Mouse (Mus musculus) kidney, adult 2 months (tissue): Measurements from ENCODE around the gene A830018L16Rik.

ENCODE experiments used
- CTCF ChIP-seq: fragments of 200-500 bp; conservative IDR thresholded peaks from 2 replicates; pipeline ENCODE4 v1.5.1; 2011; ENCODE audit warnings: low read depth, mild to moderate bottlenecking, control low read depth, low read length, moderate library complexity, mixed read lengths; ENCODE audit not compliant: insufficient read depth, insufficient read length
- POLR2A ChIP-seq: fragments of 200-500 bp; IDR thresholded peaks from one replicate; pipeline ENCODE4 v1.6.1; 2011; ENCODE audit warnings: low read depth, low read length, control low read depth

DNA sequence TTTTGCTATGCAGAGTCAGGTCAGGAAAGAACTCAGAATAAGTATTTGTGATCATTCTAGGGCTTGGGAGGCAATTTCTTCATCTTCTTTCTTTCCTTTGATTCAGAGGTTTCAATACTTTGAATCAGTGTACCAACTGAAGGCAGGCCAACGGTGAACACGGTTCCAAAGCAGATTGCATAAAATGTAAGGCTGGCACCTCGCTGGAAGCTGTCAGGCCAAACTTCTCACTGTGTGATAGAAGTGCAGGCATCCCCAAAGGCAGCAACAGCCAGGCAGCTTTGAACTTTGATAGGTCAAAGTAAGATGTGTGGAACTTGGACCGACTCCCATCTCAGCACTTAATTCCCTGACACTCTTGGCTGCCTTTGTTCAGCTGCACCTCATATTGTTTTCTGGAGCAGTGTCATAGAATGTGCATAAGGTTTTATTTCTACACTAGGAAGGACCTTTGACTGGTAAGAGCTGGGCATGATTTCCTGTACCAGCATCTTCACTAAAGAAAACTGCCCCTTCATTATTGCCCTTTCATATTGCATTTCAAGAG, 568.8 kb downstream of the A830018L16Rik start:
- TF ChIP-seq CTCF (no peak), POLR2A (no peak)
